Mouse (Mus musculus) ES-E14 (cell line): ENCODE results near the gene Nacad.

Experiments used
- CHD2 ChIP-seq: IDR thresholded peaks from 2 replicates; pipeline ENCODE4 v1.6.1; 2014; ENCODE audit warnings: mild to moderate bottlenecking, low read depth, low read length, inconsistent platforms
- HCFC1 ChIP-seq: IDR thresholded peaks from 2 replicates; pipeline ENCODE4 v1.6.1; 2012; ENCODE audit warnings: low read length, inconsistent platforms, borderline replicate concordance; ENCODE audit not compliant: insufficient read depth
- MAFK ChIP-seq: IDR thresholded peaks from 2 replicates; pipeline ENCODE4 v1.6.1; 2014; ENCODE audit warnings: mild to moderate bottlenecking, low read depth, low read length, inconsistent platforms; ENCODE audit not compliant: insufficient read depth
- ZNF384 ChIP-seq: IDR thresholded peaks from 2 replicates; pipeline ENCODE4 v1.6.1; 2012; ENCODE audit warnings: low read depth, low read length, inconsistent platforms

GRCm38 (mm10) chr11:6604604-6604936, 1.3 kb downstream of the Nacad start:
- TF ChIP-seq CHD2 (no peak), ZNF384 (no peak), MAFK (no peak), HCFC1 (no peak)
